ENCODE assay signal across 27 mouse cellular contexts in genomic region chr4:118198606-118199005, GRCm38 (mm10). TPM values are rescaled to one million over a fixed set of nuclear protein-coding genes. Genes with fewer than 3 reads are reported as not detected.
DNase-seq lines count a peak whose midpoint lies in the region; ATAC-seq lines count a peak whose summit lies in the region.
"Had no signal": no experiment of that assay in that cellular context is flagged by ENCODE, and none has a peak within 500 bp of the region (broad histone marks: within the 10 kb centered on the region; RNA-seq: fewer than 3 reads in every experiment).

No protein-coding gene starts in this region.

- H3K4me3 ChIP-seq in neural tube, embryonic 11.5 days (ENCODE audit: low read depth, low read length): no peak overlapping the region
- no peak overlapping the region for H3K4me3 ChIP-seq in embryonic facial prominence, embryonic 10.5 days
- H3K4me3 ChIP-seq in midbrain, embryonic 10.5 days: no peak overlapping the region
- H3K4me3 ChIP-seq: embryonic facial prominence, embryonic 15.5 days; forebrain, embryonic 12.5 days; hindbrain, embryonic 10.5 days; hindbrain, embryonic 15.5 days; kidney, embryonic 15.5 days; limb, embryonic 12.5 days had no signal

- no peak for ATAC-seq in neural tube, embryonic 11.5 days (ENCODE audit: insufficient read depth, low FRiP score, low TSS enrichment)
- ATAC-seq: inflammation-experienced regulatory T-cells, adult 6 months had no signal

- no peaks in the 10 kb centered on the region for H3K9me3 ChIP-seq in neural tube, embryonic 11.5 days (ENCODE audit: control insufficient read depth, low read length)
- no peaks in the 10 kb centered on the region for H3K9me3 ChIP-seq in embryonic facial prominence, embryonic 10.5 days
- no peaks in the 10 kb centered on the region for H3K9me3 ChIP-seq in midbrain, embryonic 10.5 days (replicated peaks)
- H3K9me3 ChIP-seq: embryonic facial prominence, embryonic 15.5 days; forebrain, embryonic 12.5 days; hindbrain, embryonic 10.5 days; hindbrain, embryonic 15.5 days; kidney, embryonic 15.5 days; limb, embryonic 12.5 days had no signal

- H3K9ac ChIP-seq in neural tube, embryonic 11.5 days (ENCODE audit: low read length): no peak overlapping the region
- H3K9ac ChIP-seq: embryonic facial prominence, embryonic 15.5 days; forebrain, embryonic 12.5 days; hindbrain, embryonic 15.5 days; kidney, embryonic 15.5 days; limb, embryonic 12.5 days had no signal

- DNase-seq in embryo, embryonic 10.5 days (ENCODE audit: low spot score): peak; percentile 24
- DNase-seq in embryo, embryonic 10 days (ENCODE audit: low spot score): no peak
- peak; percentile 5 for DNase-seq in neural tube, embryonic 11.5 days (ENCODE audit: low spot score)
- DNase-seq in neural tube, embryonic 10.5 days (ENCODE audit: extremely low spot score, low spot score): no peak
- DNase-seq in embryonic facial prominence, embryonic 10.5 days (ENCODE audit: low spot score): peak; percentile 29
- DNase-seq in left cerebral cortex, postnatal 14 days (ENCODE audit: low spot score in 2 of 2): no peak
- no peak for DNase-seq in midbrain, embryonic 10.5 days (ENCODE audit: low spot score)
- no peak for DNase-seq in testis, postnatal 14 days (ENCODE audit: low spot score)
- DNase-seq: adrenal gland, postnatal 25 days; cerebellum, adult 18-20 months; cerebellum, postnatal 10 days; gastrocnemius, postnatal 10 days; heart, postnatal 14 days; kidney, adult 18-20 months; kidney, postnatal 25 days; lung, postnatal 10 days; midbrain, embryonic 14.5 days; right cerebral cortex, adult 18-20 months; right cerebral cortex, postnatal 4 days; thymus, postnatal 4 days had no signal

- H3K27me3 ChIP-seq in neural tube, embryonic 11.5 days (ENCODE audit: control insufficient read depth, insufficient read depth, low read length): no peaks in the 10 kb centered on the region
- no peaks in the 10 kb centered on the region for H3K27me3 ChIP-seq in embryonic facial prominence, embryonic 10.5 days (replicated peaks; ENCODE audit: low read depth, poor library complexity, severe bottlenecking)
- H3K27me3 ChIP-seq in midbrain, embryonic 10.5 days (ENCODE audit: low read depth, poor library complexity, severe bottlenecking): no peaks in the 10 kb centered on the region
- H3K27me3 ChIP-seq: embryonic facial prominence, embryonic 15.5 days; forebrain, embryonic 12.5 days; hindbrain, embryonic 15.5 days; kidney, embryonic 15.5 days; limb, embryonic 12.5 days had no signal

- intact Hi-C loops in left cerebral cortex, postnatal 14 days (cut with DNase I): no loop called here

- H3K4me1 ChIP-seq in neural tube, embryonic 11.5 days (ENCODE audit: control insufficient read depth, insufficient read depth, low read length): no peaks in the 10 kb centered on the region
- peaks cover 5% of the 10 kb centered on the region; the same call in 1 of the 2 replicates for H3K4me1 ChIP-seq in embryonic facial prominence, embryonic 10.5 days
- peaks cover under 1% of the 10 kb centered on the region; the same call in 1 of the 2 replicates for H3K4me1 ChIP-seq in midbrain, embryonic 10.5 days
- H3K4me1 ChIP-seq: embryonic facial prominence, embryonic 15.5 days; hindbrain, embryonic 15.5 days; kidney, embryonic 15.5 days; limb, embryonic 12.5 days had no signal

- H3K27ac ChIP-seq in neural tube, embryonic 11.5 days (ENCODE audit: low read depth, low read length): no peak overlapping the region
- H3K27ac ChIP-seq in embryonic facial prominence, embryonic 10.5 days (replicated peaks): no peak overlapping the region
- no peak overlapping the region for H3K27ac ChIP-seq in midbrain, embryonic 10.5 days (replicated peaks)
- H3K27ac ChIP-seq: embryonic facial prominence, embryonic 15.5 days; forebrain, embryonic 12.5 days; hindbrain, embryonic 10.5 days; hindbrain, embryonic 15.5 days; kidney, embryonic 15.5 days; limb, embryonic 12.5 days had no signal

- no peaks in the 10 kb centered on the region for H3K36me3 ChIP-seq in neural tube, embryonic 11.5 days (ENCODE audit: control insufficient read depth, insufficient read depth, low read length)
- H3K36me3 ChIP-seq in embryonic facial prominence, embryonic 10.5 days (replicated peaks): no peaks in the 10 kb centered on the region
- no peaks in the 10 kb centered on the region for H3K36me3 ChIP-seq in midbrain, embryonic 10.5 days
- H3K36me3 ChIP-seq: embryonic facial prominence, embryonic 15.5 days; forebrain, embryonic 12.5 days; hindbrain, embryonic 10.5 days; hindbrain, embryonic 15.5 days; kidney, embryonic 15.5 days; limb, embryonic 12.5 days had no signal

- 71% methylated on average over 3 of the region's 3 CpGs for WGBS in neural tube, embryonic 11.5 days
- 53% methylated on average over 3 of the region's 3 CpGs for WGBS in embryonic facial prominence, embryonic 10.5 days
- 76% methylated on average over 3 of the region's 3 CpGs for WGBS in midbrain, embryonic 10.5 days

- H3K4me2 ChIP-seq in neural tube, embryonic 11.5 days (ENCODE audit: low read depth): no peak overlapping the region
- H3K4me2 ChIP-seq: embryonic facial prominence, embryonic 15.5 days; forebrain, embryonic 12.5 days; hindbrain, embryonic 15.5 days; kidney, embryonic 15.5 days; limb, embryonic 12.5 days had no signal

RNA-seq across cellular contexts. Expression of gene Kdm4a, which starts 18.8 kb away (rescaled TPM):
- polyA plus RNA-seq in neural tube, embryonic 11.5 days (2014; fragmentation: Nextera tagmentation; extraction: Ambion mirVana): 65.4 and 68.0 TPM in 2 replicates
- polyA plus RNA-seq in embryonic facial prominence, embryonic 10.5 days (2016; fragmentation: Nextera tagmentation; extraction: Ambion mirVana): 33.4 and 36.6 TPM in 2 replicates
- 10 to 100 TPM; 46.2 to 49.5 TPM for total RNA-seq in left cerebral cortex, postnatal 14 days (2021)
- 26.3 and 38.4 TPM in 2 replicates for polyA plus RNA-seq in midbrain, embryonic 10.5 days (2016; fragmentation: Nextera tagmentation; extraction: Ambion mirVana)

Comparison
In these comparisons a context has a peak if more than half of its experiments do, and no peak if none do; other contexts are left out.
1. DNase-seq: peak in embryo, embryonic 10.5 days (single experiment), neural tube, embryonic 11.5 days (single experiment) and embryonic facial prominence, embryonic 10.5 days (single experiment); none in embryo, embryonic 10 days (single experiment), neural tube, embryonic 10.5 days (single experiment), left cerebral cortex, postnatal 14 days (0 of 2), midbrain, embryonic 10.5 days (single experiment) and testis, postnatal 14 days (single experiment).